Mouse (Mus musculus): Measurements from ENCODE around the gene Stra8. TPM values are rescaled to one million over a fixed set of nuclear protein-coding genes. Genes with fewer than 3 reads are reported as not detected.

The Stra8 gene
- total and polyA plus RNA-seq, 3 experiments, result 0.11 TPM; not detected in 2

- H3K36me3 ChIP-seq (replicated peaks), result peaks cover 98% of the 10 kb centered on the region
- no peak overlapping the region for H3K4me3 ChIP-seq (ENCODE audit: low read depth, low read length)
- TF ChIP-seq GATA2 (IDR thresholded peaks at IDR 0.05; ENCODE audit: borderline replicate concordance, low read depth, low read length), result no peak
- no peak for TF ChIP-seq POLR2AphosphoS5 (IDR thresholded peaks at IDR 0.05; ENCODE audit: insufficient replicate concordance, low read depth, low read length)
- no peak for TF ChIP-seq GATA1 (IDR thresholded peaks at IDR 0.05; ENCODE audit: borderline replicate concordance, low read length)
- no peak for TF ChIP-seq TAL1 (conservative IDR thresholded peaks at IDR 0.05; ENCODE audit: low read depth, low read length)
- no peak for TF ChIP-seq CTCF (IDR thresholded peaks at IDR 0.05; ENCODE audit: low read depth, low read length)
- H3K9me3 ChIP-seq (replicated peaks), result no peaks in the 10 kb centered on the region
- H3K27me3 ChIP-seq (ENCODE audit: insufficient read depth, low read length), result no peaks in the 10 kb centered on the region
- DNase-seq (ENCODE audit: low spot score) (no peak), ATAC-seq (ENCODE audit: extremely low read depth, insufficient number of reproducible peaks, low FRiP score, poor library complexity, severe bottlenecking) (no peak)
- H3K4me1 ChIP-seq (ENCODE audit: insufficient read depth, low read depth, low read length), result peaks cover 23% of the 10 kb centered on the region
These were observed 19.0 kb upstream of the Stra8 start for GRCm38 (mm10) chr6:34900990-34901389.

- Histone ChIP-seq H3K4me3 (ENCODE audit: low read depth, low read length) (no peak overlapping the region), H3K27me3 (ENCODE audit: insufficient read depth, low read length) (no peaks in the 10 kb centered on the region), H3K9me3 (replicated peaks) (no peaks in the 10 kb centered on the region), H3K36me3 (replicated peaks) (peaks cover 98% of the 10 kb centered on the region), H3K4me1 (ENCODE audit: insufficient read depth, low read depth, low read length) (peaks cover 21% of the 10 kb centered on the region)
- ATAC-seq (ENCODE audit: extremely low read depth, insufficient number of reproducible peaks, low FRiP score, poor library complexity, severe bottlenecking), result no peak
- TF ChIP-seq POLR2AphosphoS5 (IDR thresholded peaks at IDR 0.05; ENCODE audit: insufficient replicate concordance, low read depth, low read length) (no peak), TAL1 (conservative IDR thresholded peaks at IDR 0.05; ENCODE audit: low read depth, low read length) (no peak), CTCF (IDR thresholded peaks at IDR 0.05; ENCODE audit: low read depth, low read length) (no peak), GATA2 (IDR thresholded peaks at IDR 0.05; ENCODE audit: borderline replicate concordance, low read depth, low read length) (no peak), GATA1 (IDR thresholded peaks at IDR 0.05; ENCODE audit: borderline replicate concordance, low read length) (no peak)
- no peak for DNase-seq (ENCODE audit: low spot score)
These were observed 18.0 kb upstream of the Stra8 start for GRCm38 (mm10) chr6:34901911-34902444.

- H3K36me3 ChIP-seq (replicated peaks), result peaks cover 98% of the 10 kb centered on the region
- no peak for DNase-seq (ENCODE audit: low spot score)
- no peaks in the 10 kb centered on the region for H3K9me3 ChIP-seq (replicated peaks)
- ATAC-seq (ENCODE audit: extremely low read depth, insufficient number of reproducible peaks, low FRiP score, poor library complexity, severe bottlenecking), result no peak
- peaks cover 27% of the 10 kb centered on the region for H3K4me1 ChIP-seq (ENCODE audit: insufficient read depth, low read depth, low read length)
- no peak for TF ChIP-seq CTCF (IDR thresholded peaks at IDR 0.05; ENCODE audit: low read depth, low read length)
- H3K27me3 ChIP-seq (ENCODE audit: insufficient read depth, low read length), result no peaks in the 10 kb centered on the region
- H3K4me3 ChIP-seq (ENCODE audit: low read depth, low read length), result no peak overlapping the region
These were observed 17.4 kb upstream of the Stra8 start for GRCm38 (mm10) chr6:34902578-34902977.

GRCm38 (mm10) chr6:34903441-34903840 is 16.5 kb upstream of the Stra8 start:
- ATAC-seq (ENCODE audit: extremely low read depth, insufficient number of reproducible peaks, low FRiP score, poor library complexity, severe bottlenecking) (no peak), DNase-seq (ENCODE audit: low spot score) (no peak)
- Histone ChIP-seq H3K4me3 (ENCODE audit: low read depth, low read length) (no peak overlapping the region), H3K36me3 (replicated peaks) (peaks cover 97% of the 10 kb centered on the region), H3K4me1 (ENCODE audit: insufficient read depth, low read depth, low read length) (peaks cover 33% of the 10 kb centered on the region), H3K27me3 (ENCODE audit: insufficient read depth, low read length) (no peaks in the 10 kb centered on the region), H3K9me3 (replicated peaks) (no peaks in the 10 kb centered on the region)
- TF ChIP-seq GATA1 (IDR thresholded peaks at IDR 0.05; ENCODE audit: borderline replicate concordance, low read length) (no peak), GATA2 (IDR thresholded peaks at IDR 0.05; ENCODE audit: borderline replicate concordance, low read depth, low read length) (no peak), TAL1 (conservative IDR thresholded peaks at IDR 0.05; ENCODE audit: low read depth, low read length) (no peak), CTCF (IDR thresholded peaks at IDR 0.05; ENCODE audit: low read depth, low read length) (no peak), POLR2AphosphoS5 (IDR thresholded peaks at IDR 0.05; ENCODE audit: insufficient replicate concordance, low read depth, low read length) (no peak)

- H3K4me3 ChIP-seq (ENCODE audit: low read depth, low read length), result no peak overlapping the region
- ATAC-seq (ENCODE audit: extremely low read depth, insufficient number of reproducible peaks, low FRiP score, poor library complexity, severe bottlenecking) (no peak), DNase-seq (ENCODE audit: low spot score) (no peak)
- no peak for TF ChIP-seq GATA2 (IDR thresholded peaks at IDR 0.05; ENCODE audit: borderline replicate concordance, low read depth, low read length)
- no peak for TF ChIP-seq POLR2AphosphoS5 (IDR thresholded peaks at IDR 0.05; ENCODE audit: insufficient replicate concordance, low read depth, low read length)
- TF ChIP-seq CTCF (IDR thresholded peaks at IDR 0.05; ENCODE audit: low read depth, low read length), result no peak
- peaks cover 98% of the 10 kb centered on the region for H3K36me3 ChIP-seq (replicated peaks)
- H3K27me3 ChIP-seq (ENCODE audit: insufficient read depth, low read length), result no peaks in the 10 kb centered on the region
- H3K4me1 ChIP-seq (ENCODE audit: insufficient read depth, low read depth, low read length), result peaks cover 36% of the 10 kb centered on the region
- no peaks in the 10 kb centered on the region for H3K9me3 ChIP-seq (replicated peaks)
These were observed 16.1 kb upstream of the Stra8 start for GRCm38 (mm10) chr6:34903851-34904250.

- H3K4me3 ChIP-seq (ENCODE audit: low read depth, low read length), result no peak overlapping the region
- DNase-seq (ENCODE audit: low spot score) (no peak), ATAC-seq (ENCODE audit: extremely low read depth, insufficient number of reproducible peaks, low FRiP score, poor library complexity, severe bottlenecking) (no peak)
- H3K36me3 ChIP-seq (replicated peaks), result peaks cover 98% of the 10 kb centered on the region
- H3K27me3 ChIP-seq (ENCODE audit: insufficient read depth, low read length), result no peaks in the 10 kb centered on the region
- TF ChIP-seq GATA2 (IDR thresholded peaks at IDR 0.05; ENCODE audit: borderline replicate concordance, low read depth, low read length) (no peak), GATA1 (IDR thresholded peaks at IDR 0.05; ENCODE audit: borderline replicate concordance, low read length) (no peak), CTCF (IDR thresholded peaks at IDR 0.05; ENCODE audit: low read depth, low read length) (no peak), TAL1 (conservative IDR thresholded peaks at IDR 0.05; ENCODE audit: low read depth, low read length) (no peak), POLR2AphosphoS5 (IDR thresholded peaks at IDR 0.05; ENCODE audit: insufficient replicate concordance, low read depth, low read length) (no peak)
- H3K4me1 ChIP-seq (ENCODE audit: insufficient read depth, low read depth, low read length), result peaks cover 35% of the 10 kb centered on the region
- no peaks in the 10 kb centered on the region for H3K9me3 ChIP-seq (replicated peaks)
These were observed 15.6 kb upstream of the Stra8 start for GRCm38 (mm10) chr6:34904361-34904760.

GRCm38 (mm10) chr6:34906125-34906524 is 13.8 kb upstream of the Stra8 start:
- TF ChIP-seq GATA1 (IDR thresholded peaks at IDR 0.05; ENCODE audit: borderline replicate concordance, low read length) (no peak), TAL1 (conservative IDR thresholded peaks at IDR 0.05; ENCODE audit: low read depth, low read length) (no peak), GATA2 (IDR thresholded peaks at IDR 0.05; ENCODE audit: borderline replicate concordance, low read depth, low read length) (no peak), POLR2AphosphoS5 (IDR thresholded peaks at IDR 0.05; ENCODE audit: insufficient replicate concordance, low read depth, low read length) (no peak), CTCF (IDR thresholded peaks at IDR 0.05; ENCODE audit: low read depth, low read length) (no peak)

More at GRCm38 (mm10) chr6:34906125-34906524, 13.8 kb upstream of the Stra8 start:
- no peak for DNase-seq (ENCODE audit: low spot score)
- Histone ChIP-seq H3K9me3 (replicated peaks) (no peaks in the 10 kb centered on the region), H3K27me3 (ENCODE audit: insufficient read depth, low read length) (no peaks in the 10 kb centered on the region), H3K36me3 (replicated peaks) (peaks cover 81% of the 10 kb centered on the region), H3K4me1 (ENCODE audit: insufficient read depth, low read depth, low read length) (peaks cover 48% of the 10 kb centered on the region), H3K4me3 (ENCODE audit: low read depth, low read length) (no peak overlapping the region)
- no peak for ATAC-seq (ENCODE audit: extremely low read depth, insufficient number of reproducible peaks, low FRiP score, poor library complexity, severe bottlenecking)
